Mouse (Mus musculus) fibroblast of lung, adult 2 months (primary cell): Measurements from ENCODE around the gene Cdc14b.

Experiments
- DNase-seq: peaks from one replicate; pipeline ENCODE4 v3.0.0-alpha.2; 2011; ENCODE audit warnings: low read depth

Cdc14b gene

GRCm38 (mm10) chr13:64237000-64237680, 38.0 kb downstream of the Cdc14b start:
- DNase-seq = no peak

DNA sequence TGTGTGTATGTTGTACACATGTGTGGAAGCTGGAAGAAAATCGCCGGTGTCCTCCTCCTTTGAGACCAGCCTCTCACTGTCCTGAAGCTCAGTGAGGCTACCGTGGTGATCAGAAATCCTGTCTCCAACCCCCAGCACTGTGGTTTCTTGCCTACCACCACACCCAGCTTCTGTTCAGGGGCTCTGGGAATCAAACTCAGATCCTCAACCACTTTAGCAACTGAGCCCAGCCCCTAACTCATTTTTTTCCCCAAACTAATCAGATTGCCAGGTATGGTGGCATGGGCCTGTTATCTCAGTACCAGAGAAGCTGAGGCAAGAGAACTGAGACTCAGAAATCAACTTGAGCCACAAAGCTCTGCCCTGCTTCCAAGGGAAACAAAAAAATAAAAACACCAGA, 39.3 kb downstream of the Cdc14b start:
- no peak for DNase-seq

- peak; percentile 47 for DNase-seq
Observed at GRCm38 (mm10) chr13:64235062-64235715, 39.9 kb downstream of the Cdc14b start.

- DNase-seq = no peak
Observed at GRCm38 (mm10) chr13:64233139-64233538, 42.0 kb downstream of the Cdc14b start.

GRCm38 (mm10) chr13:64226725-64227124, 48.4 kb downstream of the Cdc14b start:
- no peak for DNase-seq

- no peak for DNase-seq
Observed at GRCm38 (mm10) chr13:64225738-64226137, 49.4 kb downstream of the Cdc14b start.

DNA sequence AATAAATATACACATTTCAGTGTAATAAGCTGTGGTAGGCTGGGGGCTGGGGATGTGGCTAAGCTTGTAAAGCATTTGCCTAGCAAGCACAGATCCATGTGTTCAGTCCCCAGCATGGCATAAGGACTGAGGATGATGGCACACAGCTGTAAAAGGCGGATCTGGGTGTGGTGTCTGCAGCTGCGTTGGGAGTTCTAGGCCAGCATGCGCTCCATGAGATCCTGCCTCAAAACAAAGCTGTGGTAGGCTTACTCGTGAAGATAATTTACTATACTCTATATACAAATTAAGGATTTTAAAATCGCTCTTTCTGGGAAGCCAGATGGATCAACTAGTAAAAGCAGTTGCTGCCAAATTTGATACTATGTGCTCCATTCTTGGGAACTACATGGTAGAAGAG, 60.2 kb downstream of the Cdc14b start:
- no peak for DNase-seq

GRCm38 (mm10) chr13:64211995-64212603, 63.0 kb downstream of the Cdc14b start:
- no peak for DNase-seq

DNA sequence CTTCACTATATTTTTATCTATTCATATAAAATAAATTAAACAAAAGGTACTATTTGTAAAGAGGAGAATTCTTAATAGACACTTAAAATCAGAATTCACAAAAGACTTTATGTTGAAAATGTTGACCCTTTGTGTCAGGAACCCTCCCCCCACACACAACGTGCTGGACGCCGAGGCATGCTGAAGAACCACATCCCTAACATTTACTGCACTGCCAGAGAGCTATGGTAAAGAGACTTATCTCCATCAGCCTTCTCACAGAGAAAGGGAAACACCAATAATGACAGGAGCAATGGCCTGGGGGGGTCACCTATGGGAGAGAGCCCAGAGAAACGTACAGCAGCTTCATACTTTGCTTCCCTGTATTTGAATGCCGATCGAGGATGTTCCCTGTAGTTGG, 66.9 kb downstream of the Cdc14b start:
- no peak for DNase-seq

- no peak for DNase-seq
Observed at GRCm38 (mm10) chr13:64205186-64205585, 69.9 kb downstream of the Cdc14b start.

DNA sequence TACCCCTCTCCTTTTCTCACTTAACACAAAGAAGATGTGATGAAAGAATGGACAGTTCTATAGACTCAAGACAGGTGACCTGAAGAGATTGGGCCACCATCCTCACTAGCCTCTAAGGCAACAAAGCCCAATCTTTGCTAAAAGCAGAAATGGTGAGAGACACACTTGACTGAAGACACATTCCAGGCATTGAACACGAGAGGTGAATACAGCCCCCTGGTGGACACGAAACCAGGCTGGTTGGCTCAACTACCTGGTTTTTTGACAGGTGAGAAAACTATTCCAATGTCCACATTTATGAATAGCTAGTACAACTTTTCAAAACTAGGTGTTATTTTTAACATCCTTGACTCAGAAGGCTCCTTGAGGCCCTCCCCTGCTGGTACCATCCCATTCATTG, 70.4 kb downstream of the Cdc14b start:
- DNase-seq = no peak

DNA sequence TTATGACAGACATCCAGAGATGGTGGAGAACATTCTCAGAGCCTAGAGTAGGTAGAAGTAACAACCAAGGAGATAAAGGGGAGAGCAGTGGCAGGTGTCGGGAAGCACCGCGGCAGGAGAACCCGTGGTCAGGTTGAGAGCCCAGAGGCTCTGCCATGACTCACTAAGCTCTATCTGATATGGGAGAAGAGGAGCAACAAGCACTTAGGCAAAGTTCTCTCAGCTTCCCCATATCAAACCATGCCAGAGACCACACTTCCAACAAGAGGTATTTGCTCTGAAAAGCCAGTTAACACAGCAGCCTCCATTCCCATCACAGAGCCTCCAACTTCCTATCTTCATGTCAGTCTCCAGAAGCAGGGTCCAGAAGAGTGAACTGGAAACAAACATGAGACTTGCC, 74.2 kb downstream of the Cdc14b start:
- no peak for DNase-seq

GRCm38 (mm10) chr13:64198310-64198709, 76.8 kb downstream of the Cdc14b start:
- no peak for DNase-seq

GRCm38 (mm10) chr13:64197899-64198298, 77.2 kb downstream of the Cdc14b start:
- DNase-seq = no peak

DNA sequence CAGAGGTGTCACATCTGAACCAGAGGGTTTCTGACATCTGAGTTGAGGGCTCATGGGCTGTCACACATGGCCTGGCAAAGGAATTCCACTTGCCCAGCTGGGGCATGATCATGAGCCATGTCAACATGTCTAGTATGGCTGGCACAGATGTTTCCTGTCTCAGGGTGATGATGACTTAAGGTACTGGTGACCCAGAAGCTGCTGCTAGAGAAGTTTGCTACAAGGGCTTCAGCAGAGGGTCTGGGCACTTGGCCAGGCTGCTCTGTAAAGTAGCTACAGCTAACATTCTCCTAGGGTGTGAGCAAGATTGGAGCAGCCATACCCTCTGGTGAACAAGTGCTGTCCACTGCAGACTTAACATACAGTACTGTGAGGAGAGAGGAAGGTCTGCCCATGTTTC, 88.0 kb downstream of the Cdc14b start:
- DNase-seq = no peak

DNA sequence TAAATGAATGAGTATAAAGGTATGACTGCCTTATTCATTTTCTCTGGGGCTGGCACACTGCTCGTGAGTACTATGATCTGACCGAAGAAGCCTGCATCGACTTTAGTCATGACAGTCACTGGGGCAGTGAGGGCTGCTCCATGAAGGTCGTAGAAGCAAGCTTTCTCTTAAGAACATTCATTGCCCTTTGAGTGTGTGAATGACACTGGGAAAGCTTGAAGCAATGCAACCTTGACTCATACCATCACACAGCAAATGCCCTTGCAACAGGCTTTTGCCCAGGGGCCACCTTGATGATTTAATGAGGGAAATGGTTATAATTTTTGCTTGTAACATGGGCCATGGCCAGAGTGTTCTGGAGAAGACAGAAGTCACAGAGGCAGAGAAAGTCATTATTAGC, 88.6 kb downstream of the Cdc14b start:
- DNase-seq = no peak

- DNase-seq = no peak
Observed at GRCm38 (mm10) chr13:64185586-64185985, 89.5 kb downstream of the Cdc14b start.

DNA sequence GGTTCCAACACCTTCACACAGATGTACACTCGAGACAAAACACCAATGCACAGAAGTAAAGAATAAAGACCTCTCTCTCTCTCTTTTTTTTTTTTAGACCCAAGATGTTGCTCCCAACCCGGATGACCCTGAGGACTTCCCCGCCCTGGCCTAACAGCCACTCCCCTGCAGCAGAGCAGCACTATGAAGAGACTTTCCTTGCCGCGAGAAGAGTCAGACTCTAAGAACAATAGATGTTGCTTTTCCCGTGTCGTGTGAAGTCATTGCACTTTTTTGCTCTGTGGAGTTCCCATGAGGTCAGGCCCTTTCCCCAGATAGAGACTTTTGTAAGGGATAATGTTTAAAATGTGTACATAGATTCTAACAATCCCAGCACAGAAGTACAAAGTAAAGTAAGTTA, 89.9 kb downstream of the Cdc14b start:
- DNase-seq = no peak

DNA sequence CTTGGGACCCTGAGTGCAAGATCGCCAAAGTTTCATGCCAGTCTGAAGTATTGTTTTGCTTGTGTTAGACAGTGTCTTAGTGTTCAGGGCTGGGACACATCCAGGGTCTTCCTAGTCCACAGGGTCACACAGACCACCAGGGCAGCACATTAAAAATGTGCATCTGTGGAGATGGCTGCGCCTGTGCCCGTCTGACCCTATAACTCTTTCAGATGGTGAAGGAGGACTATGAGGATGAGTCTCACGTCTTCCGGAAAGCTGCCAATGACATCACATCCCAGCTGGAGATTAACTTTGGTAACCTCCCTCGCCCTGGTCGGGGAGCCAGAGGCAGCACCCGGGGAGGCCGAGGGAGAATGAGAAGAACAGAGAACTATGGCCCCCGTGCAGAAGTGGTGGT, 90.7 kb downstream of the Cdc14b start:
- no peak for DNase-seq

- no peak for DNase-seq
Observed at GRCm38 (mm10) chr13:64183583-64183982, 91.5 kb downstream of the Cdc14b start.

GRCm38 (mm10) chr13:64182091-64182490, 93.0 kb downstream of the Cdc14b start:
- no peak for DNase-seq

- DNase-seq = peak; percentile 51
Observed at GRCm38 (mm10) chr13:64180888-64181287, 94.2 kb downstream of the Cdc14b start.

DNA sequence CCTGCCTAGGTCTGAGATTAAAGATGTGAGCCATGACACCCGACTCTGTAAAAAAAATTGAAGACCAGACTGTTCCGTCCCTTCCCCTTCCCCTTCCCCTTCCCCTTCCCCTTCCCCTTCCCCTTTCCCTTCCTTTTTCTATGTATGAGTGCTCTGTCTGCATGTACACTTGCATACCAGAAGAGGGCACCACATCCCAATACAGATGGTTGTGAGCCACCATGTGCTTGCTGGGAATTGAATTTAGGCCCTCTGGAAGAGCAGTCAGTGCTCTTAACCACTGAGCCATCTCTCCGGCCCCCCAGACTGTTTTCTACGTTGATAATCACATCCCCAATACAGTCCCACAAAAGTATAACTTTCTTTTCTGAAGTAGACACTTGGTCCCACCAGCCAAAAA, 94.8 kb downstream of the Cdc14b start:
- DNase-seq = no peak
